In the genomic region with DNA sequence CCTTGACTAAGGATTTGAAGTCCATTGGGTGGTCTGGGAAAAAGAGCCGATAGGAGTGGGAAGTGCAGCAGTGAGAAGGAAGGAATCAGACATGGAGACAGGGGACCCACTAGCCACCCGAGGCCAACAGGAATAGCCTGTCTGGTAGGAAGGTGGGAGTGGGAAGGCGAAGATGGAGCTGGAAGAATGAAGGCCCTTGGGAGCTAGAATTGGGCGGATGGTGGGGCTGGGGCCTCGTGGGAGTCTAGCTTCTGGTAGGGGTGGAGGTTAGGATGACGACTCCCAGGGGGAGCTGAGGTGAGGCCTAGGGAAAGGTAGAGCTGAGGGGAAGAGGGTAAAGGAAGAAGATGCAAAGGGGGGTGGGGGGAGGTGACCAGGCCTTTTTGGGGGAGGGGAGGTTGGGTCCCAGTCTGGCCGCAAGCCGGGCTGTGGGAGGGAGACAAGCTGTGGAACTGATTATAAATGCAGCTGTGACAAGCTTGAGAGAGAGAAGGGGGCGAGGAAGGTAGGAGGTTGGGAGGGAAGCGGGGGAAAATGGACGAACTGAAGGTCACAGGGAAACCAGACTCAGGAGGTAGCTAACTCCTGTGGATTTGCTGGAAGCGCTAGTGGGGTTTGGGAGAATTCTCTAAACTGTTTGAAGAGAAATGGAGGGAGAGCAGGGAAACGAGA, we compare ENCODE assay signal across 8 mouse cellular contexts. TPM values are rescaled to one million over a fixed set of nuclear protein-coding genes. Genes with fewer than 3 reads are reported as not detected.
DNase-seq lines count a peak whose midpoint lies in the region; ATAC-seq and TF ChIP-seq lines count a peak whose summit lies in the region.

No protein-coding gene starts in this region.

- H3K27me3 ChIP-seq in testis, adult 2 months (ENCODE audit: control insufficient read depth, insufficient read depth, low read length): no peaks in the 10 kb centered on the region
- no peaks in the 10 kb centered on the region for H3K27me3 ChIP-seq in liver, embryonic 11.5 days (replicated peaks; ENCODE audit: control insufficient read depth, insufficient read depth, low read length)
- H3K27me3 ChIP-seq in stomach, embryonic 16.5 days (ENCODE audit: control insufficient read depth, insufficient read depth, low read length): no peaks in the 10 kb centered on the region

- peak overlapping the region; percentile 74 for H3K4me2 ChIP-seq in liver, embryonic 11.5 days
- H3K4me2 ChIP-seq in stomach, embryonic 16.5 days (ENCODE audit: low read depth, low read length): peak overlapping the region; percentile 75

- peak overlapping the region; percentile 92 for H3K27ac ChIP-seq in gastrocnemius, adult 2 months
- peak overlapping the region; percentile 47 for H3K27ac ChIP-seq in testis, adult 2 months (ENCODE audit: control insufficient read depth, insufficient read depth, low read depth, low read length)
- H3K27ac ChIP-seq in liver, embryonic 11.5 days (ENCODE audit: low read depth, low read length): 0 out of 2 replicates have a peak overlapping the region, but pooled peaks have one; percentile 21
- peak overlapping the region; percentile 72 for H3K27ac ChIP-seq in stomach, embryonic 16.5 days (ENCODE audit: low read length)

- intact Hi-C loops in gastrocnemius, adult 2 months (cut with DNase I): loop anchor here (2.0 kb wide), 1 partner anchor 29 kb away; a partner anchor contains a TSS
- intact Hi-C loops in gastrocnemius, postnatal 36 days (cut with DNase I): loop anchor here (5.0 kb wide), 1 partner anchor 49 kb away; no protein-coding TSS in a partner anchor

- no peaks in the 10 kb centered on the region for H3K36me3 ChIP-seq in testis, adult 2 months (ENCODE audit: control insufficient read depth, insufficient read depth, low read length)
- no peaks in the 10 kb centered on the region for H3K36me3 ChIP-seq in liver, embryonic 11.5 days (ENCODE audit: control insufficient read depth, insufficient read depth, low read length)
- no peaks in the 10 kb centered on the region for H3K36me3 ChIP-seq in stomach, embryonic 16.5 days (ENCODE audit: control insufficient read depth, insufficient read depth, low read length)

- WGBS in liver, embryonic 11.5 days: 42% methylated on average over 13 of the region's 13 CpGs
- WGBS in stomach, embryonic 16.5 days: 31% methylated on average over 13 of the region's 13 CpGs

- peak overlapping the region; percentile 85 for H3K4me3 ChIP-seq in gastrocnemius, adult 2 months
- H3K4me3 ChIP-seq in testis, adult 2 months (ENCODE audit: control insufficient read depth, low read depth, low read length): peak overlapping the region; percentile 56
- peak overlapping the region; percentile 50 for H3K4me3 ChIP-seq in liver, embryonic 11.5 days (ENCODE audit: low read depth, low read length)
- H3K4me3 ChIP-seq in stomach, embryonic 16.5 days (replicated peaks; ENCODE audit: low read length): peak overlapping the region; percentile 47

- peaks cover 39% of the 10 kb centered on the region for H3K4me1 ChIP-seq in testis, adult 2 months (ENCODE audit: control insufficient read depth, insufficient read depth, low read length)
- H3K4me1 ChIP-seq in liver, embryonic 11.5 days (replicated peaks; ENCODE audit: control insufficient read depth, insufficient read depth, low read length): peaks cover 31% of the 10 kb centered on the region
- H3K4me1 ChIP-seq in stomach, embryonic 16.5 days (ENCODE audit: control insufficient read depth, insufficient read depth, low read length): peaks cover 35% of the 10 kb centered on the region

- no peak for TF ChIP-seq POLR2A in testis, adult 2 months (IDR thresholded peaks at IDR 0.05; ENCODE audit: control insufficient read depth, low read depth, low read length)

- no peaks in the 10 kb centered on the region for H3K9me3 ChIP-seq in liver, embryonic 11.5 days (ENCODE audit: control insufficient read depth, low read length)
- no peaks in the 10 kb centered on the region for H3K9me3 ChIP-seq in stomach, embryonic 16.5 days (replicated peaks; ENCODE audit: control insufficient read depth, low read length)

- H3K9ac ChIP-seq in liver, embryonic 11.5 days (ENCODE audit: low read depth, low read length): peak overlapping the region; percentile 70
- H3K9ac ChIP-seq in stomach, embryonic 16.5 days (ENCODE audit: low read length): peak overlapping the region; percentile 76

- no peak for DNase-seq in gastrocnemius, adult 2 months
- DNase-seq in gastrocnemius, postnatal 36 days: no peak
- no peak for DNase-seq in testis, postnatal 14 days (ENCODE audit: low spot score)
- no peak for DNase-seq in liver, embryonic 11.5 days (ENCODE audit: low spot score)
- no peak for DNase-seq in adrenal gland, postnatal 25 days
- no peak for DNase-seq in spleen, adult 12 weeks (ENCODE audit: low spot score)

- TF ChIP-seq CTCF in gastrocnemius, adult 2 months (IDR thresholded peaks at IDR 0.05): no peak
- TF ChIP-seq CTCF in testis, adult 2 months (IDR thresholded peaks at IDR 0.05; ENCODE audit: control insufficient read depth, insufficient read depth, insufficient replicate concordance, low read depth, low read length): no peak

- ATAC-seq in liver, embryonic 11.5 days (replicated peaks; ENCODE audit: low FRiP score): no peak
- no peak for ATAC-seq in stomach, embryonic 16.5 days (ENCODE audit: insufficient read depth, low FRiP score)

RNA-seq across cellular contexts. Expression of a gene that starts 4.9 kb away (rescaled TPM):
- total RNA-seq in gastrocnemius, adult 2 months (2021): 1 to 10 TPM; 3.0 to 3.5 TPM
- 1 to 10 TPM; 3.4 to 3.5 TPM for total RNA-seq in gastrocnemius, postnatal 36 days (2021)
- 109 and 113 TPM in 2 replicates for polyA plus RNA-seq in testis, adult 2 months (2012; rRNA removed)
- polyA plus RNA-seq in liver, embryonic 11.5 days (2014; fragmentation: Nextera tagmentation; extraction: Ambion mirVana): 1.4 and 1.6 TPM in 2 replicates
- polyA plus RNA-seq in stomach, embryonic 16.5 days (2015; fragmentation: Nextera tagmentation; extraction: Ambion mirVana): 1.3 and 1.6 TPM in 2 replicates
- total RNA-seq in adrenal gland, postnatal 25 days (2021): 25.9 and 26.7 TPM in 2 replicates

RNA-seq across cellular contexts. Expression of a gene that starts 6.6 kb away (rescaled TPM):
- total RNA-seq in gastrocnemius, adult 2 months (2021): 100 to 1,000 TPM in 1 of 2 experiments, 10 to 100 TPM in 1; 93.8 to 104 TPM
- 10 to 100 TPM; 82.8 to 91.1 TPM for total RNA-seq in gastrocnemius, postnatal 36 days (2021)
- 24.0 and 30.9 TPM in 2 replicates for polyA plus RNA-seq in testis, adult 2 months (2012; rRNA removed)
- 159 and 171 TPM in 2 replicates for polyA plus RNA-seq in liver, embryonic 11.5 days (2014; fragmentation: Nextera tagmentation; extraction: Ambion mirVana)
- 173 and 178 TPM in 2 replicates for polyA plus RNA-seq in stomach, embryonic 16.5 days (2015; fragmentation: Nextera tagmentation; extraction: Ambion mirVana)
- total RNA-seq in adrenal gland, postnatal 25 days (2021): 150 and 153 TPM in 2 replicates

RNA-seq across cellular contexts. Expression of a gene that starts 13.1 kb away (rescaled TPM):
- 10 to 100 TPM in 1 of 2 experiments, 1 to 10 TPM in 1; 9.2 to 10.7 TPM for total RNA-seq in gastrocnemius, adult 2 months (2021)
- 1 to 10 TPM; 5.8 to 6.3 TPM for total RNA-seq in gastrocnemius, postnatal 36 days (2021)
- polyA plus RNA-seq in testis, adult 2 months (2012; rRNA removed): 132 and 136 TPM in 2 replicates
- polyA plus RNA-seq in liver, embryonic 11.5 days (2014; fragmentation: Nextera tagmentation; extraction: Ambion mirVana): 3.2 and 3.4 TPM in 2 replicates
- polyA plus RNA-seq in stomach, embryonic 16.5 days (2015; fragmentation: Nextera tagmentation; extraction: Ambion mirVana): 7.3 and 7.7 TPM in 2 replicates
- total RNA-seq in adrenal gland, postnatal 25 days (2021): 29.8 and 44.1 TPM in 2 replicates

RNA-seq across cellular contexts. Expression of a gene that starts 27.0 kb away (rescaled TPM):
- total RNA-seq in gastrocnemius, adult 2 months (2021): under 1 TPM; 0.17 to 0.41 TPM
- under 1 TPM in 1 of 2 experiments, not detected in 1; 0.94 TPM for total RNA-seq in gastrocnemius, postnatal 36 days (2021)
- polyA plus RNA-seq in testis, adult 2 months (2012; rRNA removed): 9.8 and 11.9 TPM in 2 replicates
- polyA plus RNA-seq in liver, embryonic 11.5 days (2014; fragmentation: Nextera tagmentation; extraction: Ambion mirVana): 9.7 and 9.9 TPM in 2 replicates
- polyA plus RNA-seq in stomach, embryonic 16.5 days (2015; fragmentation: Nextera tagmentation; extraction: Ambion mirVana): 14.1 and 14.8 TPM in 2 replicates
- total RNA-seq in adrenal gland, postnatal 25 days (2021): 5.1 and 8.0 TPM in 2 replicates

RNA-seq across cellular contexts. Expression of a gene that starts 29.1 kb away (rescaled TPM):
- under 1 TPM; 0.18 to 0.64 TPM for total RNA-seq in gastrocnemius, adult 2 months (2021)
- total RNA-seq in gastrocnemius, postnatal 36 days (2021): under 1 TPM; 0.49 to 0.64 TPM
- polyA plus RNA-seq in testis, adult 2 months (2012; rRNA removed): 6.5 TPM in 2 replicates
- polyA plus RNA-seq in liver, embryonic 11.5 days (2014; fragmentation: Nextera tagmentation; extraction: Ambion mirVana): 8.6 and 8.7 TPM in 2 replicates
- polyA plus RNA-seq in stomach, embryonic 16.5 days (2015; fragmentation: Nextera tagmentation; extraction: Ambion mirVana): 6.4 and 6.9 TPM in 2 replicates
- 3.5 and 4.0 TPM in 2 replicates for total RNA-seq in adrenal gland, postnatal 25 days (2021)

Comparison
In these comparisons a context has a peak if more than half of its experiments do, and no peak if none do; other contexts are left out.
1. H3K27ac ChIP-seq: peak in every context shown above with its lines; median percentile 92 in gastrocnemius, adult 2 months; 72 in stomach, embryonic 16.5 days; 47 in testis, adult 2 months; 21 in liver, embryonic 11.5 days.